Mouse (Mus musculus) limb, embryonic 14.5 days (tissue): ENCODE results near the gene Gjb6. TPM values are rescaled to one million over a fixed set of nuclear protein-coding genes. Genes with fewer than 3 reads are reported as not detected.
A peak's percentile ranks its signal among the peaks of the same experiment; 100 is the strongest.

Experiments used
- ATAC-seq: fragments of 200-750 bp; cut with Nextera tagmentation; 2 replicates; pipeline ENCODE4 v1.8.0; 2017; ENCODE audit warnings: low read depth, moderate number of reproducible peaks, moderate TSS enrichment; ENCODE audit not compliant: low FRiP score
- DNase-seq: peaks from one replicate; pipeline ENCODE4 v3.0.0-alpha.2; 2015; ENCODE audit warnings: low spot score
- H3K27ac ChIP-seq: fragments of 300-500 bp; sonication (generic); replicated peaks from 2 replicates; pipeline ENCODE4 v1.5.1; 2014; ENCODE audit warnings: low read depth, mild to moderate bottlenecking, low read length, moderate library complexity, mixed read lengths
- H3K27me3 ChIP-seq: fragments of 300-500 bp; sonication (generic); 2 replicates; pipeline ENCODE4 v1.6.1; 2014; ENCODE audit warnings: low read length, mixed read lengths; ENCODE audit not compliant: control insufficient read depth, insufficient read depth
- H3K36me3 ChIP-seq: fragments of 300-500 bp; sonication (generic); 2 replicates; pipeline ENCODE4 v1.6.1; 2014; ENCODE audit warnings: mild to moderate bottlenecking, low read length, moderate library complexity, mixed read lengths; ENCODE audit not compliant: control insufficient read depth, insufficient read depth
- H3K4me1 ChIP-seq: fragments of 300-500 bp; sonication (generic); 2 replicates; pipeline ENCODE4 v1.6.1; 2014; ENCODE audit warnings: antibody characterized with exemption, low read length, mixed read lengths; ENCODE audit not compliant: control insufficient read depth, insufficient read depth
- H3K4me2 ChIP-seq: fragments of 300-500 bp; sonication (generic); replicated peaks from 2 replicates; pipeline ENCODE4 v1.6.1; 2014; ENCODE audit warnings: low read depth, mild to moderate bottlenecking, low read length, moderate library complexity; ENCODE audit not compliant: severe bottlenecking
- H3K4me3 ChIP-seq: fragments of 300-500 bp; sonication (generic); replicated peaks from 2 replicates; pipeline ENCODE4 v1.5.1; 2014; ENCODE audit warnings: low read length
- H3K9ac ChIP-seq: fragments of 300-500 bp; sonication (generic); 2 replicates; pipeline ENCODE4 v1.6.1; 2014; ENCODE audit warnings: mild to moderate bottlenecking, low read depth, low read length, moderate library complexity; ENCODE audit not compliant: severe bottlenecking
- H3K9me3 ChIP-seq: fragments of 300-500 bp; sonication (generic); 2 replicates; pipeline ENCODE4 v1.6.1; 2016; ENCODE audit warnings: low read length; ENCODE audit not compliant: control insufficient read depth
- POLR2A ChIP-seq: fragments of 200-500 bp; IDR thresholded peaks from 2 replicates; pipeline ENCODE4 v1.8.0; 2012; ENCODE audit warnings: inconsistent platforms, mild to moderate bottlenecking, moderate library complexity, borderline replicate concordance; ENCODE audit not compliant: insufficient read depth, insufficient read length; ENCODE audit errors: extremely low read depth
- WGBS: fragments of 180-500 bp; shearing (Covaris S2); extraction: QIAGEN DNeasy Blood & Tissue Kit; methylation state at CpG from one replicate; pipeline ENCODE4 v1.1.7; 2014; 5-methylcytosine and 5-hydroxymethylcytosine counted together
- polyA plus RNA-seq, 2 experiments: library from polyadenylated mRNA; depleted of rRNA in 1 of 2; stranded (reverse) in 1 of 2; unstranded in 1 of 2; fragments of >200 nt; fragmentation: Nextera tagmentation in 1 of 2; extraction: Ambion mirVana in 1 of 2; gene quantifications; 2 replicates each; pipeline versions ENCODE4 v1.2.1 to v1.2.3; 2012 to 2014

The Gjb6 gene
- polyA plus RNA-seq, 2 experiments, result 31.6 to 62.0 TPM

- Histone ChIP-seq H3K4me1 (no peaks in the 10 kb centered on the region), H3K27me3 (no peaks in the 10 kb centered on the region), H3K4me3 (no peak overlapping the region), H3K27ac (no peak overlapping the region), H3K36me3 (no peaks in the 10 kb centered on the region), H3K9ac (no peak overlapping the region), H3K4me2 (no peak overlapping the region), H3K9me3 (no peaks in the 10 kb centered on the region)
- no peak for TF ChIP-seq POLR2A
- WGBS, result 26% methylated on average over 4 of the region's 4 CpGs
- ATAC-seq, result no peak
- DNase-seq, result no peak
These were observed 12.3 kb upstream of the Gjb6 start for GRCm38 (mm10) chr14:57145741-57146140.

GRCm38 (mm10) chr14:57135265-57135664 is 1.9 kb upstream of the Gjb6 start:
- Histone ChIP-seq H3K9ac (no peak overlapping the region), H3K27me3 (peaks cover 36% of the 10 kb centered on the region), H3K27ac (no peak overlapping the region), H3K4me1 (no peaks in the 10 kb centered on the region), H3K9me3 (no peaks in the 10 kb centered on the region), H3K4me3 (no peak overlapping the region), H3K36me3 (no peaks in the 10 kb centered on the region), H3K4me2 (no peak overlapping the region)
- ATAC-seq, result no peak
- no peak for DNase-seq
- WGBS, result 65% methylated on average over 8 of the region's 8 CpGs
- no peak for TF ChIP-seq POLR2A

- H3K27ac ChIP-seq, result no peak overlapping the region
- ATAC-seq, result peak; percentile 41; the same call in 1 of the 2 replicates
- TF ChIP-seq POLR2A, result no peak
These were observed 6.0 kb downstream of the Gjb6 start for GRCm38 (mm10) chr14:57127383-57127782.

GRCm38 (mm10) chr14:57122295-57122694 is 11.1 kb downstream of the Gjb6 start:
- DNase-seq (no peak), ATAC-seq (no peak)
- Histone ChIP-seq H3K4me1 (0 out of 2 replicates have a peak, but pooled peaks cover 4% of the 10 kb centered on the region), H3K4me3 (no peak overlapping the region), H3K36me3 (no peaks in the 10 kb centered on the region), H3K27ac (no peak overlapping the region), H3K4me2 (no peak overlapping the region), H3K27me3 (no peaks in the 10 kb centered on the region), H3K9ac (no peak overlapping the region), H3K9me3 (no peaks in the 10 kb centered on the region)
- WGBS, result 85% methylated on average over 7 of the region's 7 CpGs
- TF ChIP-seq POLR2A, result no peak

More at GRCm38 (mm10) chr14:57127383-57127782, 6.0 kb downstream of the Gjb6 start:
- no peak overlapping the region for H3K4me2 ChIP-seq
- no peak overlapping the region for H3K9ac ChIP-seq
- H3K9me3 ChIP-seq, result no peaks in the 10 kb centered on the region
- DNase-seq, result peak; percentile 45
- H3K4me3 ChIP-seq, result no peak overlapping the region
- no peaks in the 10 kb centered on the region for H3K36me3 ChIP-seq
- WGBS, result 43% methylated on average over 4 of the region's 4 CpGs
- H3K4me1 ChIP-seq, result no peaks in the 10 kb centered on the region
- peaks cover 12% of the 10 kb centered on the region for H3K27me3 ChIP-seq

- no peak within 1 kb of the TSS for H3K27ac ChIP-seq
- TF ChIP-seq POLR2A, result no peak
- H3K36me3 ChIP-seq, result no peaks in the 10 kb centered on the region
- WGBS, result 12% methylated on average over 13 of the region's 13 CpGs
- H3K9ac ChIP-seq, result no peak within 1 kb of the TSS
- H3K9me3 ChIP-seq, result no peaks in the 10 kb centered on the region
- H3K4me1 ChIP-seq, result peaks cover 8% of the 10 kb centered on the region
- H3K4me2 ChIP-seq, result no peak within 1 kb of the TSS
- H3K27me3 ChIP-seq, result no peaks in the 10 kb centered on the region
- ATAC-seq (peak; percentile 53), DNase-seq (peak; percentile 28)
- no peak within 1 kb of the TSS for H3K4me3 ChIP-seq
These were observed 17.4 kb downstream of the Gjb6 start, which contains the start of gene Gm4491 for GRCm38 (mm10) chr14:57115823-57116544. Gene Gm4491, minus strand, starts transcription at chr14:57115883.
